Mouse (Mus musculus): ENCODE data around the gene Zfp286. TPM values are rescaled to one million over a fixed set of nuclear protein-coding genes. Genes with fewer than 3 reads are reported as not detected.

The Zfp286 gene
- polyA plus RNA-seq, 1 experiment = 8.1 TPM

DNA sequence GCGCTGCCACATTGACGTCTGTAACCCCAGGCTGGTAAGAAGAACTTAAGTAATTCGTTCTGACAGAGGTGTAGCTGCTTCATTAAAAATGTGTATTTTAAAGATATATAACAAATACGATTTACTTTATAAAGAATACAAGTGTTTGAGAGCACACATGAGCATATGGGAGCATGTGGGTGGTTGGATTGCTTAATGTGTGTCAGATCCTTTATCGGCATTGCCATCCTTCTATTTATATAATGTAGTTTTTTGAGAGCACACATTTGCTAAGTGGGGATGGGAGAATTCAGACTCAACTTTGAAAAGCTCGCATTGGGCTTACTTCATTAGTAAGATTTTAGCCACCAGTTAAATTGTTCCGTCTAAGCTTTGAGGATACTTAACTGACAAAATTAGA is 12.8 kb downstream of the Zfp286 start:
- TF ChIP-seq CTCF (IDR thresholded peaks at IDR 0.05; ENCODE audit: control insufficient read depth, insufficient read depth, insufficient replicate concordance, low read depth, low read length) (no peak), POLR2A (IDR thresholded peaks at IDR 0.05; ENCODE audit: control insufficient read depth, low read depth, low read length) (no peak)
- Histone ChIP-seq H3K27ac (ENCODE audit: control insufficient read depth, insufficient read depth, low read depth, low read length) (no peak overlapping the region), H3K27me3 (ENCODE audit: control insufficient read depth, insufficient read depth, low read length) (no peaks in the 10 kb centered on the region), H3K4me1 (ENCODE audit: control insufficient read depth, insufficient read depth, low read length) (no peaks in the 10 kb centered on the region), H3K4me3 (ENCODE audit: control insufficient read depth, low read depth, low read length) (no peak overlapping the region), H3K36me3 (ENCODE audit: control insufficient read depth, insufficient read depth, low read length) (peaks cover 2% of the 10 kb centered on the region)

- Histone ChIP-seq H3K27me3 (ENCODE audit: control insufficient read depth, insufficient read depth, low read length) (no peaks in the 10 kb centered on the region), H3K4me1 (ENCODE audit: control insufficient read depth, insufficient read depth, low read length) (no peaks in the 10 kb centered on the region; the same call in none of the 2 replicates), H3K36me3 (ENCODE audit: control insufficient read depth, insufficient read depth, low read length) (no peaks in the 10 kb centered on the region), H3K4me3 (ENCODE audit: control insufficient read depth, low read depth, low read length) (no peak overlapping the region), H3K27ac (ENCODE audit: control insufficient read depth, insufficient read depth, low read depth, low read length) (no peak overlapping the region)
- TF ChIP-seq CTCF (IDR thresholded peaks at IDR 0.05; ENCODE audit: control insufficient read depth, insufficient read depth, insufficient replicate concordance, low read depth, low read length) (no peak), POLR2A (IDR thresholded peaks at IDR 0.05; ENCODE audit: control insufficient read depth, low read depth, low read length) (no peak)
These were observed 28.4 kb downstream of the Zfp286 start for GRCm38 (mm10) chr11:62760755-62761457.

GRCm38 (mm10) chr11:62758491-62758890 is 30.8 kb downstream of the Zfp286 start:
- no peaks in the 10 kb centered on the region; the same call in none of the 2 replicates for H3K4me1 ChIP-seq (ENCODE audit: control insufficient read depth, insufficient read depth, low read length)
- H3K4me3 ChIP-seq (ENCODE audit: control insufficient read depth, low read depth, low read length) = peak overlapping the region; percentile 86
- no peaks in the 10 kb centered on the region for H3K27me3 ChIP-seq (ENCODE audit: control insufficient read depth, insufficient read depth, low read length)
- TF ChIP-seq CTCF (IDR thresholded peaks at IDR 0.05; ENCODE audit: control insufficient read depth, insufficient read depth, insufficient replicate concordance, low read depth, low read length) (no peak), POLR2A (IDR thresholded peaks at IDR 0.05; ENCODE audit: control insufficient read depth, low read depth, low read length) (no peak)
- no peak overlapping the region for H3K27ac ChIP-seq (ENCODE audit: control insufficient read depth, insufficient read depth, low read depth, low read length)
- no peaks in the 10 kb centered on the region for H3K36me3 ChIP-seq (ENCODE audit: control insufficient read depth, insufficient read depth, low read length)

DNA sequence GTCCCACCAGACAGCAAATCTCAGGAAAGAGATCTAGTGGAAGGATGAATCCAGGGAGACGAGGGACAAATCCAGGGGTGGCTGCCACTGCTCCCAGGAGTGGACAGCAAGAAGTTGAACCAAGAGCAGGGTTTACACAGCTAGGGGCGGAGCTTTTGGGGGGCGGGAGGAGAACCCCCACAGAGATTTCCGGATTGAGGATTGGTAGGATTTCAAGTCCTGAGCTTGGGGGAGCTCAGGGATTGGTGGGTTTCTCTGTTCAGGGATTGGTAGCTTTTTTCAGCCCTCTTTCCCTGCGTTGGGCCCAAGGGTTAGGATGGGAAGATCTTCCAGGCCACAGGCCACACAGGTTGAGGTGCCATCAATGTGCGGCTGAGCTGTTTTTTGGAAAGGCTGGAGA is 31.4 kb downstream of the Zfp286 start:
- Histone ChIP-seq H3K36me3 (ENCODE audit: control insufficient read depth, insufficient read depth, low read length) (no peaks in the 10 kb centered on the region), H3K27ac (ENCODE audit: control insufficient read depth, insufficient read depth, low read depth, low read length) (no peak overlapping the region), H3K4me1 (ENCODE audit: control insufficient read depth, insufficient read depth, low read length) (no peaks in the 10 kb centered on the region; the same call in none of the 2 replicates), H3K27me3 (ENCODE audit: control insufficient read depth, insufficient read depth, low read length) (no peaks in the 10 kb centered on the region), H3K4me3 (ENCODE audit: control insufficient read depth, low read depth, low read length) (peak overlapping the region; percentile 86)
- TF ChIP-seq POLR2A (IDR thresholded peaks at IDR 0.05; ENCODE audit: control insufficient read depth, low read depth, low read length) = no peak
- TF ChIP-seq CTCF (IDR thresholded peaks at IDR 0.05; ENCODE audit: control insufficient read depth, insufficient read depth, insufficient replicate concordance, low read depth, low read length) = no peak

DNA sequence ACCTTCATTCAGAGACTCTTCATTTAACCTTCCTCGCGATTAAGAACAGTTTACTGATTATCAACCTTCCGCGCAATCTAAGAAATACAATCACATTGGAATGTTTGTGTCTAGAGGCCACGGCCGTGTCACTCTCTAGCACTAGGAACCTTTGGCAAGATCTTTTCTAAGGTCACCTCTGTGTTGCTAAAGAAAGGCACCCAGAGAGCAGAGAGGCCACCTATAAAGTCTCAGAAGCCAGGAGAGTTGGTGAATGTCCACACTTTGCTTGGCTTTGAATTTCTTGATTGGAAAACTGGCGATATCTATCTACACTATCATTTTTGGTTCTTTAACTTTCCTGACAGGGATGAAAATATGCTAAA is 32.1 kb downstream of the Zfp286 start:
- H3K36me3 ChIP-seq (ENCODE audit: control insufficient read depth, insufficient read depth, low read length) = no peaks in the 10 kb centered on the region
- TF ChIP-seq POLR2A (IDR thresholded peaks at IDR 0.05; ENCODE audit: control insufficient read depth, low read depth, low read length) = no peak
- no peak for TF ChIP-seq CTCF (IDR thresholded peaks at IDR 0.05; ENCODE audit: control insufficient read depth, insufficient read depth, insufficient replicate concordance, low read depth, low read length)
- no peaks in the 10 kb centered on the region; the same call in none of the 2 replicates for H3K4me1 ChIP-seq (ENCODE audit: control insufficient read depth, insufficient read depth, low read length)
- no peaks in the 10 kb centered on the region for H3K27me3 ChIP-seq (ENCODE audit: control insufficient read depth, insufficient read depth, low read length)
- peak overlapping the region; percentile 86 for H3K4me3 ChIP-seq (ENCODE audit: control insufficient read depth, low read depth, low read length)
- H3K27ac ChIP-seq (ENCODE audit: control insufficient read depth, insufficient read depth, low read depth, low read length) = no peak overlapping the region

- Histone ChIP-seq H3K36me3 (ENCODE audit: control insufficient read depth, insufficient read depth, low read length) (no peaks in the 10 kb centered on the region), H3K27me3 (ENCODE audit: control insufficient read depth, insufficient read depth, low read length) (no peaks in the 10 kb centered on the region), H3K4me1 (ENCODE audit: control insufficient read depth, insufficient read depth, low read length) (no peaks in the 10 kb centered on the region; the same call in none of the 2 replicates), H3K27ac (ENCODE audit: control insufficient read depth, insufficient read depth, low read depth, low read length) (no peak overlapping the region), H3K4me3 (ENCODE audit: control insufficient read depth, low read depth, low read length) (peak overlapping the region; percentile 86)
- TF ChIP-seq CTCF (IDR thresholded peaks at IDR 0.05; ENCODE audit: control insufficient read depth, insufficient read depth, insufficient replicate concordance, low read depth, low read length) (peak; percentile 65), POLR2A (IDR thresholded peaks at IDR 0.05; ENCODE audit: control insufficient read depth, low read depth, low read length) (peak; percentile 37)
These were observed 32.7 kb downstream of the Zfp286 start for GRCm38 (mm10) chr11:62756456-62757142.

DNA sequence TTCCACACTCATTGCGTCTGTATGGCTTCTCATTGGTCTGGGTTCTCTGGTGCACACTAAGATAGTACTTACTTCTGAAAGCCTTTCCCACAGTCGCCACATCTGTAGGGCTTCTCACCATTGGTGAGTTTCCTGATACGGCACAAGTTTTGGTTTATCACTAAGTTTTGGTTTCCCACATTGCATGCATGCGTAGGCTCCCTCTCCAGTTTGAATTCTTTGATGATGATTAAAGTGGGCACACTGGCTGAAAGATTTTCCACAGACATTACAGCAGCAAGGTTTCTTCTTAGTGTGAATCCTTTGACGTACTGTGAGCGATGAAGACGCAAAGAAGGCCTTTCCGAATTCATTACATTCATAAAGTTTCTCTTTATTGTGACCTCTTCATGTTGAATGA is 36.5 kb downstream of the Zfp286 start, which contains the start of gene Gm10428:
Gm10428 (plus strand) TSS at position 321 of the 400 bp plus-strand sequence.
- TF ChIP-seq CTCF (IDR thresholded peaks at IDR 0.05; ENCODE audit: control insufficient read depth, insufficient read depth, insufficient replicate concordance, low read depth, low read length) (no peak), POLR2A (IDR thresholded peaks at IDR 0.05; ENCODE audit: control insufficient read depth, low read depth, low read length) (no peak)
- no peak within 1 kb of the TSS for H3K27ac ChIP-seq (ENCODE audit: control insufficient read depth, insufficient read depth, low read depth, low read length)
- H3K27me3 ChIP-seq (ENCODE audit: control insufficient read depth, insufficient read depth, low read length) = no peaks in the 10 kb centered on the region
- no peak within 1 kb of the TSS for H3K4me3 ChIP-seq (ENCODE audit: control insufficient read depth, low read depth, low read length)
- peaks cover 2% of the 10 kb centered on the region for H3K4me1 ChIP-seq (ENCODE audit: control insufficient read depth, insufficient read depth, low read length)
- no peaks in the 10 kb centered on the region for H3K36me3 ChIP-seq (ENCODE audit: control insufficient read depth, insufficient read depth, low read length)
